Mouse (Mus musculus): ENCODE measurements around the gene Spata7.
A peak's percentile ranks its signal among the peaks of the same experiment; 100 is the strongest.

Spata7 gene

DNA sequence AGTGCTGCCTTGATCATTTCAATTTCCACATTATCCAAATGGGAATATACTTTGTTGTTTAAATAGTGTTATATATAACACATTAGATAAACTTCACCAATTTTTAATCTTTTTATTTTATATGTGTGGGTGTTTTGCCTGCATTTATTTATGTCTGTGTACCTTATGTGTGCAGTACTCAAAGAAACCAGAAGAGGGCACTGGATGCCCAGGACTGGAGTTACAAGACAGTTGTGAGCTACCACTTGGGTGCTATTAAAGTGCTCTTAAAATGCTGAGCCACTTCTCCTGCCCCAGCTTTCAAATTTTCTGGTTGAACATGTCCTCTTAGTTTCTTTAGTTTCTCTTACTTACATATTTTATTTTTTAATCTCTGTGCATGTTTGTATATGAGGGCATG is 16.9 kb downstream of the Spata7 start:
- Histone ChIP-seq H3K27me3 (ENCODE audit: control insufficient read depth, insufficient read depth, low read length, poor library complexity, severe bottlenecking) (no peaks in the 10 kb centered on the region), H3K36me3 (ENCODE audit: control insufficient read depth, insufficient read depth, low read length, poor library complexity, severe bottlenecking) (no peaks in the 10 kb centered on the region)
- peak; percentile 11 for DNase-seq (ENCODE audit: low read depth, low spot score)

DNA sequence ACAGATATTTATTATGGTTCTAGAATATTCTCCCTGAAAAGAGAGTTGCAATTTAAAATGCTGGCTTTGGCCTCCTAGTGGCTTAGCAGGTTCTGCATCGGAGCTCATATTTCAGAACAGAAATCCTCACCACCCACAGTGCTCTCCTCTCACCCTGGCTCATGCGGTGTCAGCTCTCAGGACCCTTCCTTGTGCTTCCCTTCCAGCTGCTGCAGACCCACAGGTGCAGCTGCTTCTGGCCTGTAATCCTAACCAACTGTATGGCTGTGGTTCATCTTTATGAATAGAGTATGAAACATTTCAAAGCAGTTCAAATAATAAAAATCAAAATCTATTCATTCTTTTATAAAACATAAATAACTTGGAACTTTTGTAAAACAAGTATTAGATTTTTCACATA is 28.9 kb downstream of the Spata7 start:
- Histone ChIP-seq H3K36me3 (ENCODE audit: control insufficient read depth, insufficient read depth, low read length, poor library complexity, severe bottlenecking) (no peaks in the 10 kb centered on the region), H3K27me3 (ENCODE audit: control insufficient read depth, insufficient read depth, low read length, poor library complexity, severe bottlenecking) (no peaks in the 10 kb centered on the region)
- no peak for DNase-seq (ENCODE audit: low read depth, low spot score)

DNA sequence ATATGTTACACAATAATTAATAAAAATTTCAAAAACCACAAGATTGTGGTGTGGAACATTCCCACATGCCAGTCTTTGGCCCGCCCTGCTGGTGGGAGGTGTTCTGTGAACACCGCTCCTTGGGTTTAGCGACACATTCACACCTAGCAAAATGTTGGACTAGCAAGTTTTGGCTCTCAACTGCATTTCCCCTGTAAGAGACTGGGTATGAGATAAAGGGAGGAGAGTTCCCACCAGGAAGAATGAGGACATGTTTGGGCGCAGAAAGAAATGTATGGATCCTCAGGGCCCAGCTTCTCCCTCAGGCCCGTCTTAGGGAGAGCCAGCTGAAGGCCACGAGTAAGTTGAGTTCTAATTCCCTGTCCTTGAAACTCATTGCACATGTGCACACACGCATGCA is 34.7 kb downstream of the Spata7 start:
- Histone ChIP-seq H3K27me3 (ENCODE audit: control insufficient read depth, insufficient read depth, low read length, poor library complexity, severe bottlenecking) (no peaks in the 10 kb centered on the region), H3K36me3 (ENCODE audit: control insufficient read depth, insufficient read depth, low read length, poor library complexity, severe bottlenecking) (no peaks in the 10 kb centered on the region)
- DNase-seq (ENCODE audit: low read depth, low spot score), result no peak

DNA sequence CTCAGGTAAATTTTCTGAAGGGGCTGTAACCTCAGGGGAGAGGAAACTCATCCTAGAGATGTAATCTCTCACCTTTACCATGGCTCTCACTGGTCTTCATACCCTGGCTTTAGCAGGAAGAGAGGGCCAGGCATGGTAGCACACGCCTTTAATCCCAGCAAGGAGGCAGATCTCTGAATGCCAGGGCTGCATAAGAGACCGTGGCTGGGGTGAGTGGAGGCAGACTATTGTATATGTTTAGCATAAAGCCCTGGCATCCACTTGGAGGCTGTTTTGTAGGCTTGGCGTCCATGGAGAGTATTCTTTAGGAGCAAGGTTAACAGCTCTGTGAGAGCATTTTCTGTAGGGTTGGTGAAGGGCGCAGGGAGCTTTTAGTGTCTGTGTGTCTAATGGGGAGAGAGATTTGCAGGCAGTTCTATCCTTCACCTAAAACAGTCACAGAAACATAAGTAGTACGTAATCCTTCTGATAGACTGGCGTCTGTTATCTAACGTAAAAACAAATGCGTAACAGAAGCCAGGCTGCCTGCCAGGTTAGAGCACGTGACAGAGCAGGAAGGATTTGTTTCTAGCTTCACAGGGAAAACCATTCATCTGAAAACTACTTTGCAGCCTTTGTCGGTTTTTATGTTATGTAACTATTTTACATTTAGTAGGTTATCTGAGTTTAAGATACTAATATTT is 40.3 kb downstream of the Spata7 start:
- Histone ChIP-seq H3K36me3 (ENCODE audit: control insufficient read depth, insufficient read depth, low read length, poor library complexity, severe bottlenecking) (no peaks in the 10 kb centered on the region), H3K27me3 (ENCODE audit: control insufficient read depth, insufficient read depth, low read length, poor library complexity, severe bottlenecking) (no peaks in the 10 kb centered on the region)
- DNase-seq (ENCODE audit: low read depth, low spot score), result no peak

DNA sequence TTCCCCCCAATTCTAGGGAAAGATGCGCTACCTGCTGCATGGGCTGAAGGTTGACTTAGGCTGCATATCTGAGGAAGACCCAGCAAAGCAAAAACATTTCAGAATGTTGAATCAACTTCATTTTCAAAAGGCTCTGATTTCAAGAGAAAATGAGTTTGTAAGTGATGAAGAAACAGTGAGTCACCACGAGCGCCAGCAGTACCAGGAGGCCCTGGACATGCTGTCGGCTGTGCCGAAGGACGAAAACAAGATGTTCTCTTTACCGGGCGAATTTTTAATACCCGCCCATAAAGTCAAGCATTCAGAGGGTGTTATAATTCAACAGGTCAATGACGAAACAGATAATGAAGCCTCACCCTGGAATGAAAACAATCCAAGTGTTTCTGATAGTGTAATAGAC is 41.1 kb downstream of the Spata7 start:
- DNase-seq (ENCODE audit: low read depth, low spot score), result no peak
- Histone ChIP-seq H3K27me3 (ENCODE audit: control insufficient read depth, insufficient read depth, low read length, poor library complexity, severe bottlenecking) (no peaks in the 10 kb centered on the region), H3K36me3 (ENCODE audit: control insufficient read depth, insufficient read depth, low read length, poor library complexity, severe bottlenecking) (no peaks in the 10 kb centered on the region)

DNA sequence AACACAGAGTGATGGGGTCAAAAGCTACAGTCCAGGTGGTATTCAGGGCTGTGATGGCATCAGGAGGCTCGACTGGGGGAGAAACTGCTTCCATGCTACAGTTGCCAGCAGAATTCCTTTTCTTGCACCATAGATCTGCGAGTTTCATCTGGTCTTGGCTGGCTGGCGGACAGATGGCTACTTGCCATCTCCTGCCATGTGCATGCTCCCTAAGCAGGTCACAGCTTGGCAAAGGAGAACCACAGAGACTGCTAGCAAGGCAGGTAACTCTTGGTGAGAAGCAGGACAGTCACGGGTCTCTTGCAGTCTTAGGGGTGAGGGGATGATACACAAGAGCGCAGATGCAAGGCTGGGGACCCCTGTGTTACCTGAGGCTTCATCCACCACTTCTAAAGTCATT is 41.9 kb downstream of the Spata7 start:
- Histone ChIP-seq H3K36me3 (ENCODE audit: control insufficient read depth, insufficient read depth, low read length, poor library complexity, severe bottlenecking) (no peaks in the 10 kb centered on the region), H3K27me3 (ENCODE audit: control insufficient read depth, insufficient read depth, low read length, poor library complexity, severe bottlenecking) (no peaks in the 10 kb centered on the region)
- no peak for DNase-seq (ENCODE audit: low read depth, low spot score)

DNA sequence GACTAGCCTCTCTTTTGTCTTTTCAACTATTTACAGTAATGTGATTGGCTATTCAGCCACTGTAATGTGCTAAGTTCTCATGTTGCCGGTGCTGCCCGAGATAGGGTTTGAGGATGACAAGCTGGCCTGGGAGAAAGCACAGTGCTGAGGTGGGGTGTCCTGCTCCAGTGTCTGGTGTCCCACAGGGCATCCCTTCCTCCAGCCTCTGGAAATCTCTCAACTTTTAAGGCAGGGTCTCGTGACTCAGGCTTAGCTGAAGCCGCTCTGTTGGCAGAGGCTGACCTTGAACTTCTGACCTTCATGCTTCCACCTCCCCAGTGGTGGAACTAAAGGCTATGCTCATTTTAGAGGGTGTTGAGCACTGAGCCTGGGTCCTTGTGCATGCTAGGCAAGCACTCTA is 42.5 kb downstream of the Spata7 start:
- H3K27me3 ChIP-seq (ENCODE audit: control insufficient read depth, insufficient read depth, low read length, poor library complexity, severe bottlenecking), result no peaks in the 10 kb centered on the region
- no peak for DNase-seq (ENCODE audit: low read depth, low spot score)
- no peaks in the 10 kb centered on the region for H3K36me3 ChIP-seq (ENCODE audit: control insufficient read depth, insufficient read depth, low read length, poor library complexity, severe bottlenecking)

DNA sequence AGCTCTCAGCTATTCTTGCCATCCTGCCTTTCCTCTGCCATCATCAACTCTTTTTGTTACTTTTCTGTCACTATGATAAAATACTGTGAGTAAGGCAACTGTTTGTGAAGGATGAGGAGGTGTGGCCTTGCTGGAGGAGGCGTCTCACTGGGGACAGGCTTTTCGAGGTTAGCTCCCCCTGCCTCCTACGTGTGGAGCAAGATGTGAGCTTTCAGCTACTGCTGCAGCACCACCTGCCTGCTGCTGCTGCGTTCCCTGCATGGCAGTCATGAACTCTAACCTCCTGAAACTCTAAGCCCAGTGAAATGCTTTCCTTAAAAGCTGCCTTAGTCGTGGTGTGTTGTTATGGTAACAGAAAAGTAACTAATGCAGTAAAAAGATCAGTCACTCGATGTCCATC is 45.9 kb downstream of the Spata7 start:
- no peaks in the 10 kb centered on the region for H3K27me3 ChIP-seq (ENCODE audit: control insufficient read depth, insufficient read depth, low read length, poor library complexity, severe bottlenecking)
- H3K36me3 ChIP-seq (ENCODE audit: control insufficient read depth, insufficient read depth, low read length, poor library complexity, severe bottlenecking), result no peaks in the 10 kb centered on the region
- DNase-seq (ENCODE audit: low read depth, low spot score), result no peak

DNA sequence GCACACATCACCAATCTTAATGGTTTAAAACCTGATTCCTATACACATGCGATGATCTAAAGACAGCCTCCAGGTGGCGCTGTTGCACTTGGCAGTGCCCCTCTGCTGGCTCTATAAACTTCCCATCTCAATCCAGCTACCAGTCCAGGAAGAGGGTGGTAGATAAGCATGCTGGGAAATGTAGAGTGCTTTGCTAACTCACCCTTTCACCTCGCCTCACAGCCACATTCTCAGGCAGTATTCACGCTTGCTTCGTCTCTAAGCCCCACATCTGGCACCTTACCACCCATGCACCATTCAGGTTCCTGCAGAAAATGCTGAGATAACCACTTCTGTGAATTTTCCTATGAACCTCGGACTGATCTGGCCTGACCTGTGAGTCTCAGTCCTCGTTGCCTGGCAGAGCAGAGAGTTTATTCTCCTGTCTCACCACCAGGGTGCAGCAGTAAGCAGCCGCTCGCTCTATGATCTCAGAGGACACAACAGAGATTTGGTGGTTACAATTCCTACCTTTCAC is 46.7 kb downstream of the Spata7 start:
- Histone ChIP-seq H3K36me3 (ENCODE audit: control insufficient read depth, insufficient read depth, low read length, poor library complexity, severe bottlenecking) (no peaks in the 10 kb centered on the region), H3K27me3 (ENCODE audit: control insufficient read depth, insufficient read depth, low read length, poor library complexity, severe bottlenecking) (no peaks in the 10 kb centered on the region)
- DNase-seq (ENCODE audit: low read depth, low spot score), result peak; percentile 79

DNA sequence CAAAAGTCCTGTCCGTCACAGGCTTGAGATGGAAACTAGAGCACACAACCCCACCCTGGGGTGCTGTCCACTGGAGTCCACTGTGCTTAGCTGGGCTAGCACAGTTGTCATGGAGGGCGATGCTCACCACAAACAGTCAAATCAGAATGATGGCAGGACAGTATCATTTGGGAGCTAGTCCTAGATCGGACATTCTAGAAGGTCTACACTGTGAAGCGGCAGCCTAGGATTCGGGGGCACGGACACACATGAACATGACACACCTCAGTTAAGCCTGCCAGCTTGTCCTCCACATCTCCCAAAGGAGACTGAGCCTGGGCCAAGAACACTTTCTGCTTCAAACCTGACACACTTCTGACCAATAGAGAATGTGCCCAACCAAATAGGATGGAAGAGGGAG is 48.9 kb downstream of the Spata7 start:
- Histone ChIP-seq H3K27me3 (ENCODE audit: control insufficient read depth, insufficient read depth, low read length, poor library complexity, severe bottlenecking) (no peaks in the 10 kb centered on the region), H3K36me3 (ENCODE audit: control insufficient read depth, insufficient read depth, low read length, poor library complexity, severe bottlenecking) (no peaks in the 10 kb centered on the region)
- DNase-seq (ENCODE audit: low read depth, low spot score), result no peak

DNA sequence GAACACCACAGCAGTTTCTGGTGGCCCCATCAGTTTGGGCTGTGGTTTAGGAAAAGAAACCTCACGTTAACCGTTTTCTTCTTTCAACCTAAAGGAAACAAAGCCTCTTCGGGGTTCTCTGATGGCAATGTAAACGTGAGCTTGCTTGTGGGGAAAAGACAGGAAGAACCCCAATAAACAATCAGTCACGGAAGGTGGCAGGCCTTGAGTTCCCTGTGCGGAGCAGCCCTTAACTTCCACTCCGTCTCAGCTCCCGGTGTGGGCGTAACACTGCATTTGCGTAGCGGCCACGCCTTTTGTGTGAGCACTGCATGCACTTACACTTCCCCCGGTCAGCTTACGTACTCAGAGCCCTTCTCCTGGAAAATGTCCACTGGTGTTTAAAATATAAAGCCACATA is 49.4 kb downstream of the Spata7 start:
- no peaks in the 10 kb centered on the region for H3K36me3 ChIP-seq (ENCODE audit: control insufficient read depth, insufficient read depth, low read length, poor library complexity, severe bottlenecking)
- H3K27me3 ChIP-seq (ENCODE audit: control insufficient read depth, insufficient read depth, low read length, poor library complexity, severe bottlenecking), result no peaks in the 10 kb centered on the region
- peak; percentile 52 for DNase-seq (ENCODE audit: low read depth, low spot score)

DNA sequence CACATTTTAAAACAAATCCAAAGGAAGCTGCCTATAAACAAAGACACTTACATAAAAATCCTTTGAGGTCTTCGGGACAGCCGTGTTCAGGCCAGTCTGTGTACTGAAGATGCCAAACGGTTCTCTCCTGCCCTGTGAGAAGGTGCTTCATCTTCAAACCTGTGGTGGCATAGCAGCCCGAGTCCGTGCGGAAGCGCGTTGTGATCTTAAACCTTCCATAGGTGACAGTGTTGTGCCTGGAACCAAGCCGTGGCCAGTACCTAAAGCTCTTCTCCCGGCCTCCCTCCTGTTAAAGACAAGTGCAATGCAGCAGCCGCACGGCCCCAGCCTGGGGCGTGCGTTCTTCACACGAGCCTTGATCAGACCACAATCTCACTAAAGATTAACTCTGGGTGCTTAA is 51.9 kb downstream of the Spata7 start:
- Histone ChIP-seq H3K36me3 (ENCODE audit: control insufficient read depth, insufficient read depth, low read length, poor library complexity, severe bottlenecking) (no peaks in the 10 kb centered on the region; the same call in 1 of the 2 replicates), H3K27me3 (ENCODE audit: control insufficient read depth, insufficient read depth, low read length, poor library complexity, severe bottlenecking) (no peaks in the 10 kb centered on the region)
- DNase-seq (ENCODE audit: low read depth, low spot score), result no peak

DNA sequence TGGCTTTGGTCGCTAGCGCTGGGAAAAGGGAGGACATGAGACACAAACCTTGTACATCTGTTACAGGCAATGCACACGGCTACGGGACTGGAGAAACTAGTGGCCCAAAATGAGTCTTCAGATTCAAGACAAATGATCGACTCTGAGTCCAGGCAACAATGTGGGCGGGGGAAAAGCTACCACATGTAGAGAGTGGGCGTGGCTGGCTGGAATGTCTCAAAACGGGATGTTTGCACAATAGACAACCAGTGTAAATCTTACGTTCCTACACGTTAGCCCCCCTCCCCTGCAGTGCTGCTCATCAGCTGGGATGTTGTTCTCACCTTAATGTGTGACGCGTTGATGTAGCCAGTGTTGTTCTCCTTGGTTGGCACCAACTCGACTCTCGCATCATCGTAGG is 54.2 kb downstream of the Spata7 start:
- Histone ChIP-seq H3K27me3 (ENCODE audit: control insufficient read depth, insufficient read depth, low read length, poor library complexity, severe bottlenecking) (no peaks in the 10 kb centered on the region), H3K36me3 (ENCODE audit: control insufficient read depth, insufficient read depth, low read length, poor library complexity, severe bottlenecking) (no peaks in the 10 kb centered on the region; the same call in 1 of the 2 replicates)
- no peak for DNase-seq (ENCODE audit: low read depth, low spot score)

DNA sequence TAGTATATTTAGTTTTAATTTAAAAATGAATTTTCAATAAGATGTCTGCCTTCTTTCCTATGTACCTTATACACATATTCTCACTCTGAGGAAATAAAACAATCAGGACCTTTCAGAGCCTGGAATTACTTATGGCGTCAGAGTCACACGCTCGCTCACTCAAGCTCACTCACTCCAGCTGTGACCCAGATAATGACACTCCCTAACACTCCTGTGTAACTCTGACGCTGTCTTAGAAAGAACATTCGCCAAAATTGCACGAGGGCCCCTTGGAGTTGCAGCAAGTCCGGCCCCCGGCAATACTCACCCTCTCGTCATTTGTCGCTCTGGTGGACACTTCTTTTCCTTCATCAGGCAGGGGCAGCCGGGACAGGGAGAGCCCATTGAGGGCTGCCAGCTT is 55.2 kb downstream of the Spata7 start:
- no peak for DNase-seq (ENCODE audit: low read depth, low spot score)
- Histone ChIP-seq H3K36me3 (ENCODE audit: control insufficient read depth, insufficient read depth, low read length, poor library complexity, severe bottlenecking) (no peaks in the 10 kb centered on the region; the same call in 1 of the 2 replicates), H3K27me3 (ENCODE audit: control insufficient read depth, insufficient read depth, low read length, poor library complexity, severe bottlenecking) (no peaks in the 10 kb centered on the region)

DNA sequence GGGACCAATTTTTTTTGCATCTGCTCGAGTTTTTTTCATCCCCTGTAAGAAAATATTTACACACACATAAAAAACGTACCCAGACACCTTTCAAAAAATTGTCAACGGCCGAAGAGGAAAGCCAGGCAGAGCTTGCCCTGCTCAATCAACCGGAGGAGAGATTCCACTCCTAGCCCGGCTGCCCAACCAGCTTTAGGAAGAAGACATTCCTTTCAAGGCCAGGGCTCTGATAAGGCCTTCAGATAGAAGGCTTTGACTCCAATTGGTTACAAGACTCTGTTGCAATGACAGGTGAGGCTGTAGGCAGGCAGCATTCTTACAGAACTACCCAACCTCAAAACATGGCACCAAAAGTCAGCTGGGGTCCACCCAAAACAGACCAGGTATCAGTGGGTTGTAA is 55.6 kb downstream of the Spata7 start:
- no peak for DNase-seq (ENCODE audit: low read depth, low spot score)
- Histone ChIP-seq H3K27me3 (ENCODE audit: control insufficient read depth, insufficient read depth, low read length, poor library complexity, severe bottlenecking) (no peaks in the 10 kb centered on the region), H3K36me3 (ENCODE audit: control insufficient read depth, insufficient read depth, low read length, poor library complexity, severe bottlenecking) (no peaks in the 10 kb centered on the region; the same call in 1 of the 2 replicates)

DNA sequence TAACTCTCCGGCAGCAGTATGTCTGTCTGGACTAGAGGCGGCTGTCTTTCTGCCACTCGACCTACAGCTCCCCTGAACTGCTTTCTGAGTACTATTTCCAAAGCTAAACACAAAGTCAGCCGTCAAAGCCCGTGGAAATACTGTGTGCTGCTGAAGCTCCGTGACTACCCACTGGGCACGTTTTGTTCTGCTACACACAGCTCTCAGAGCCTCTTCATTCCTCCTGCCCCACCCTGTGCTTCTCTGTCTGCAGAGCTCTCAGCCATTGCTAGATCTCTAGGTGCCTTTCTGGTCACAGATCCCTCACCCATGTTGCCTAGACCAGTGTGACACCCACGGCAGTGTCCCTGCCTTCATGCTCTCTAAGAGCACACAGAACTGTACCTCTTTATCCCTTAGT is 62.3 kb downstream of the Spata7 start:
- no peaks in the 10 kb centered on the region for H3K27me3 ChIP-seq (ENCODE audit: control insufficient read depth, insufficient read depth, low read length, poor library complexity, severe bottlenecking)
- DNase-seq (ENCODE audit: low read depth, low spot score), result no peak
- H3K36me3 ChIP-seq (ENCODE audit: control insufficient read depth, insufficient read depth, low read length, poor library complexity, severe bottlenecking), result no peaks in the 10 kb centered on the region
